Mouse (Mus musculus) forelimb bud, embryonic 11.5 days (tissue): ENCODE results near the gene Cdkn2a.

ENCODE experiments used
- DNase-seq: peaks from one replicate; pipeline ENCODE4 v3.0.0-alpha.2; 2012; ENCODE audit warnings: low read depth, low spot score

The Cdkn2a gene

GRCm38 (mm10) chr4:89277381-89277940 is 17.0 kb downstream of the Cdkn2a start:
- no peak for DNase-seq

DNA sequence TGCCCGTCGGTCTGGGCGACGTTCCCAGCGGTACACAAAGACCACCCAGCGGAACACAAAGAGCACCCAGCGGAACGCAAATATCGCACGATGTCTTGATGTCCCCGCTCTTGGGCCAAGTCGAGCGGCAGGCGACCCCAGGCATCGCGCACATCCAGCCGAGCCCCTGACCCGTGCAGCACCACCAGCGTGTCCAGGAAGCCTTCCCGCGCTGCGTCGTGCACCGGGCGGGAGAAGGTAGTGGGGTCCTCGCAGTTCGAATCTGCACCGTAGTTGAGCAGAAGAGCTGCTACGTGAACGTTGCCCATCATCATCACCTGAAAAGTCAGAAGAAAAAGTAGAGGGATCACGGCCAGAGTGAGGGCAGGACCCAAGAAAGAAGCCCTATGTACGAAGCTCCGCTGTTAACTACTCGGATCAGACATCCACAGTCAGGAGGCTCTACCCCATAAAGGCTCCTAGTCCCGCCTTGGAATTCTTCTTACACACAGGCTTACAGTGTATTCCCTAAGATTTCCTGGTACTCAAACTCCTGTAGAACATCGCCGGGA is 17.7 kb downstream of the Cdkn2a start:
- DNase-seq = no peak

GRCm38 (mm10) chr4:89275811-89276584 is 18.5 kb downstream of the Cdkn2a start:
- DNase-seq = no peak

DNA sequence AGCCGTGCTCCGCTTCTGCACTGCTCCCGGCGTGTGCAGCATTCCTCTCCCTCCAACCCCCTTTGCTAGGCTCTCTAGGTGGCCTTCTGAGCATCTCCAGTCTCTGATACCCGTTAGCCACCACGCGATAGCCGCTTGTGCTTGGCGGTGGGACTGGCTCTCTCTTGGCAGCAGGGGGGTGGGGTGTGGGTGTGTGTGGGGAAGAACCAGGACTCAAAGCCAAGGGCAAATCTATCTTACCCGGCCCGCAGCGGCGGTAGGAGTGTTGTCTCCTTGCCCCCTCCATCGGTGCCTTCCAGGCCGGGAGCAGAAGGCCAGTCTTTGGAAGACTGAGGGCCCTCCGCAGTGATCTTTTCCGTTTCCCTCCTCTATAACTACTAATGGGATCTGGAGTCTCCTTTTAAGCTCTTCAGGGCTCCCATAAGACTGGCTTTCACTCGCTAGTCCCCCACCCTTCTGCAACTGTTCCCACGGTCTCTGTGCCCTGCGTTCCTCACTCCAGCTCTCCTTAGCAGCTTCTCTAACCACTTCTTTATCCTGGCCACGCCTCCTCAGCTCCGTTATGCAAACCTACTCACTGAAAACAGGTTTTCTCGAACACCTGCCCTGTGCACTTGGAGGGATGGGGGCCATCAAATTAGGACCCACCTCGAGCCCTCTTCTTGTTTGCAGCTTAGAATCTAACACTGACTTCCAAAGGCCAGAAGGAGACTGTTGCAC is 19.5 kb downstream of the Cdkn2a start:
- no peak for DNase-seq

DNA sequence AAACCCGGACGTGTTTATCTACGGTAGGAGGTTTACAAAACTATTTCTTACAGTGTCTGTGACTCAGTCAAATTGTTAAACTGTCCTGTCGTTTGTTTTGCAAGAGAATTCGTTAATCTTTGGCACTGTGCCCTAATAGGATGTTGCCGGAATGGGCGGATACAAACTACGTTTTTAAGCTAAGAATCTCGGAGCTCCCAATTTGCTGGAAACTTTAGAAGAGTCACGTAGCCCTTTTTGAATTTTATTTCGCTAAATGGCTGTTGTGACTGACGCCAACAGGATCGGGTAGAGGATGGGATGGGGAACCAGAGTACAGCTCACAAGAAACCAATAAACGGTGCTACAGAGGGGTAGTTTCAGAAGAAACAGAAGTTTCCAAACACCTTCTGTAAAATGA is 20.4 kb downstream of the Cdkn2a start:
- DNase-seq = no peak

- DNase-seq = no peak
Measured at GRCm38 (mm10) chr4:89273585-89273984, 20.9 kb downstream of the Cdkn2a start.

DNA sequence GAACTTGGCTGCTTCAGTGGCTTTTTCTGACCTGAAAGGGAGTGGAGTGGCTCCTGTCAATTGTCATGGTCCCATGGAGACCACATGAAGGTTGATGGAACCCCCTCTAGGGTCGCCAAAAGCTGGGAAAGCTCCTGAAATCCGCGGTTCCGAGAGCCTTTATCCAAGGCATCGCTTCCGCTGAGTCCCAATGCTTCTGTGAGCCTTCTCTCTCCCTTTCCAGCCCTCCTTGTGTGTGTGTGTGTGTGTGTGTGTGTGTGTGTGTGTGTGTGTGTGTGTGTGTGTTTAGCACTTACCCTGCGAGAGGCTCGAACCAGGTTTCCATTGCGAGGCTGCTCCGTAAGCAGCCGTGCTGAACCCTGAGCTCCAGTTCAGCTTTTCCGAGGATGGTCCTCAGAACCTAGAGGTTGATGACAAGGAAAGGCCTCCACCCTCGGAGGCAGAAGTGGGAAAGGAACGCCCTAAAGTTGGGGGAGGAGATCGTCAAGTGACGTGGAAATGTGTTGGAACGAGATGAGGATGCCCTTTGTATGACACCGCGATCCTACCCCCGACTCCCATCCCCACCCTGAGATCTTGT is 21.4 kb downstream of the Cdkn2a start:
- DNase-seq = no peak

- DNase-seq = no peak
Measured at GRCm38 (mm10) chr4:89272101-89272718, 22.2 kb downstream of the Cdkn2a start.

GRCm38 (mm10) chr4:89257768-89258167 is 36.7 kb downstream of the Cdkn2a start:
- DNase-seq = no peak

GRCm38 (mm10) chr4:89234446-89234845 is 60.0 kb downstream of the Cdkn2a start:
- DNase-seq = no peak
